Mouse (Mus musculus): ENCODE data around the gene Pcyt2.

GRCm38 (mm10) chr11:120629911-120630310 lies 12.2 kb upstream of the Pcyt2 start:
- TF ChIP-seq CTCF (conservative IDR thresholded peaks at IDR 0.05; ENCODE audit: insufficient read depth, insufficient read length, low read depth, low read length) (no peak), POLR2A (IDR thresholded peaks at IDR 0.05; ENCODE audit: low read depth, low read length) (no peak)
